Mouse (Mus musculus) liver, embryonic 12.5 days (tissue): ENCODE measurements around the gene Tmem218. TPM values are rescaled to one million over a fixed set of nuclear protein-coding genes. Genes with fewer than 3 reads are reported as not detected.

Experiments used
- ATAC-seq: fragments of 200-750 bp; cut with Nextera tagmentation; 2 replicates; pipeline ENCODE4 v1.8.0; 2017; ENCODE audit warnings: moderate number of reproducible peaks, mild to moderate bottlenecking, moderate library complexity
- H3K27ac ChIP-seq: fragments of 300-500 bp; sonication (generic); 2 replicates; pipeline ENCODE4 v1.5.1; 2016; ENCODE audit warnings: mild to moderate bottlenecking
- H3K27me3 ChIP-seq: fragments of 300-500 bp; sonication (generic); replicated peaks from 2 replicates; pipeline ENCODE4 v1.6.1; 2016; ENCODE audit warnings: mild to moderate bottlenecking, moderate library complexity
- H3K36me3 ChIP-seq: fragments of 300-500 bp; sonication (generic); 2 replicates; pipeline ENCODE4 v1.6.1; 2016; ENCODE audit warnings: mild to moderate bottlenecking, moderate library complexity
- H3K4me1 ChIP-seq: fragments of 300-500 bp; sonication (generic); 2 replicates; pipeline ENCODE4 v1.6.1; 2016
- H3K4me2 ChIP-seq: fragments of 300-500 bp; sonication (generic); 2 replicates; pipeline ENCODE4 v1.6.1; 2016; ENCODE audit warnings: mild to moderate bottlenecking, moderate library complexity
- H3K4me3 ChIP-seq: fragments of 300-500 bp; sonication (generic); 2 replicates; pipeline ENCODE4 v1.5.1; 2016; ENCODE audit warnings: mild to moderate bottlenecking, moderate library complexity
- H3K9ac ChIP-seq: fragments of 300-500 bp; sonication (generic); 2 replicates; pipeline ENCODE4 v1.6.1; 2016; ENCODE audit warnings: mild to moderate bottlenecking, moderate library complexity
- H3K9me3 ChIP-seq: fragments of 300-500 bp; sonication (generic); replicated peaks from 2 replicates; pipeline ENCODE4 v1.6.1; 2016; ENCODE audit warnings: mild to moderate bottlenecking, moderate library complexity
- WGBS: fragments of 180-500 bp; shearing (Covaris S2); methylation state at CpG from one replicate; pipeline ENCODE4 v1.1.7; 2016; ENCODE audit not compliant: insufficient replicate concordance; 5-methylcytosine and 5-hydroxymethylcytosine counted together
- polyA plus RNA-seq: library from polyadenylated mRNA; unstranded; fragments of >200 nt; fragmentation: Nextera tagmentation; extraction: Ambion mirVana; gene quantifications from 2 replicates; pipeline ENCODE4 v1.2.1, GENCODE M21; 2016

The Tmem218 gene
- polyA plus RNA-seq, 1 experiment from 2014 or later: 3.9 TPM

GRCm38 (mm10) chr9:37242764-37243163 lies 34.7 kb downstream of the Tmem218 start:
- 72% methylated on average over 3 of the region's 3 CpGs for WGBS
- H3K36me3 ChIP-seq: no peaks in the 10 kb centered on the region
- ATAC-seq: no peak

GRCm38 (mm10) chr9:37244600-37244999 lies 36.6 kb downstream of the Tmem218 start:
- Histone ChIP-seq H3K4me3 (no peak overlapping the region), H3K27ac (no peak overlapping the region), H3K4me2 (no peak overlapping the region), H3K27me3 (no peaks in the 10 kb centered on the region), H3K36me3 (no peaks in the 10 kb centered on the region), H3K4me1 (no peaks in the 10 kb centered on the region), H3K9me3 (no peaks in the 10 kb centered on the region), H3K9ac (no peak overlapping the region)
- ATAC-seq: no peak
- WGBS: 42% methylated on average over 1 of the region's 1 CpGs

More at GRCm38 (mm10) chr9:37242764-37243163, 34.7 kb downstream of the Tmem218 start:
- no peaks in the 10 kb centered on the region for H3K27me3 ChIP-seq
- H3K27ac ChIP-seq: no peak overlapping the region
- no peaks in the 10 kb centered on the region for H3K4me1 ChIP-seq
- H3K9ac ChIP-seq: no peak overlapping the region
- H3K4me3 ChIP-seq: no peak overlapping the region
- H3K9me3 ChIP-seq: no peaks in the 10 kb centered on the region
- no peak overlapping the region for H3K4me2 ChIP-seq

GRCm38 (mm10) chr9:37245404-37245803 lies 37.4 kb downstream of the Tmem218 start:
- no peaks in the 10 kb centered on the region for H3K27me3 ChIP-seq
- H3K9me3 ChIP-seq: no peaks in the 10 kb centered on the region
- no peak overlapping the region for H3K27ac ChIP-seq
- H3K4me3 ChIP-seq: no peak overlapping the region
- no peak overlapping the region for H3K9ac ChIP-seq
- H3K4me2 ChIP-seq: no peak overlapping the region
- no peaks in the 10 kb centered on the region for H3K36me3 ChIP-seq
- no peak for ATAC-seq
- H3K4me1 ChIP-seq: no peaks in the 10 kb centered on the region
- WGBS: 45% methylated on average over 2 of the region's 2 CpGs

- no peak overlapping the region for H3K9ac ChIP-seq
- no peaks in the 10 kb centered on the region for H3K9me3 ChIP-seq
- H3K27ac ChIP-seq: no peak overlapping the region
- H3K4me2 ChIP-seq: no peak overlapping the region
- no peak overlapping the region for H3K4me3 ChIP-seq
- 75% methylated on average over 1 of the region's 1 CpGs for WGBS
- no peak for ATAC-seq
- H3K36me3 ChIP-seq: no peaks in the 10 kb centered on the region
- no peaks in the 10 kb centered on the region for H3K27me3 ChIP-seq
- H3K4me1 ChIP-seq: no peaks in the 10 kb centered on the region
Observed at GRCm38 (mm10) chr9:37245810-37246209, 37.8 kb downstream of the Tmem218 start.

- no peak for ATAC-seq
- Histone ChIP-seq H3K36me3 (no peaks in the 10 kb centered on the region), H3K27me3 (no peaks in the 10 kb centered on the region), H3K4me2 (no peak overlapping the region), H3K9me3 (no peaks in the 10 kb centered on the region), H3K4me1 (no peaks in the 10 kb centered on the region), H3K4me3 (no peak overlapping the region), H3K27ac (no peak overlapping the region), H3K9ac (no peak overlapping the region)
Observed at GRCm38 (mm10) chr9:37247429-37247828, 39.4 kb downstream of the Tmem218 start.

- Histone ChIP-seq H3K9me3 (no peaks in the 10 kb centered on the region), H3K4me3 (no peak overlapping the region), H3K4me2 (no peak overlapping the region), H3K36me3 (no peaks in the 10 kb centered on the region), H3K27me3 (no peaks in the 10 kb centered on the region), H3K4me1 (no peaks in the 10 kb centered on the region), H3K9ac (no peak overlapping the region), H3K27ac (no peak overlapping the region)
- WGBS: 47% methylated on average over 3 of the region's 3 CpGs
- no peak for ATAC-seq
Observed at GRCm38 (mm10) chr9:37248381-37248906, 40.4 kb downstream of the Tmem218 start.

GRCm38 (mm10) chr9:37249976-37250375 lies 42.0 kb downstream of the Tmem218 start:
- no peak for ATAC-seq
- H3K36me3 ChIP-seq: no peaks in the 10 kb centered on the region
- H3K27me3 ChIP-seq: peaks cover 9% of the 10 kb centered on the region
- no peak overlapping the region for H3K27ac ChIP-seq
- H3K4me1 ChIP-seq: peaks cover 4% of the 10 kb centered on the region; the same call in 1 of the 2 replicates
- H3K4me3 ChIP-seq: no peak overlapping the region
- H3K9ac ChIP-seq: no peak overlapping the region
- H3K4me2 ChIP-seq: no peak overlapping the region
- H3K9me3 ChIP-seq: no peaks in the 10 kb centered on the region
- 80% methylated on average over 3 of the region's 3 CpGs for WGBS

GRCm38 (mm10) chr9:37250631-37251030 lies 42.6 kb downstream of the Tmem218 start:
- H3K36me3 ChIP-seq: no peaks in the 10 kb centered on the region
- no peaks in the 10 kb centered on the region for H3K9me3 ChIP-seq
- ATAC-seq: no peak
- no peak overlapping the region for H3K4me3 ChIP-seq
- no peak overlapping the region for H3K27ac ChIP-seq
- no peak overlapping the region for H3K4me2 ChIP-seq
- peaks cover 8% of the 10 kb centered on the region; the same call in 1 of the 2 replicates for H3K4me1 ChIP-seq
- peaks cover 15% of the 10 kb centered on the region for H3K27me3 ChIP-seq
- no peak overlapping the region for H3K9ac ChIP-seq
- WGBS: 64% methylated on average over 6 of the region's 6 CpGs

- WGBS: 24% methylated on average over 6 of the region's 6 CpGs
- Histone ChIP-seq H3K36me3 (no peaks in the 10 kb centered on the region), H3K4me3 (peak overlapping the region; percentile 44), H3K4me1 (peaks cover 8% of the 10 kb centered on the region; the same call in 1 of the 2 replicates), H3K4me2 (peak overlapping the region; percentile 69), H3K27me3 (peaks cover 26% of the 10 kb centered on the region), H3K9ac (no peak overlapping the region), H3K9me3 (no peaks in the 10 kb centered on the region), H3K27ac (no peak overlapping the region)
- no peak for ATAC-seq
Observed at GRCm38 (mm10) chr9:37254531-37255110, 46.6 kb downstream of the Tmem218 start.

- ATAC-seq: peak; percentile 75
- H3K9me3 ChIP-seq: no peaks in the 10 kb centered on the region
- WGBS: 1% methylated on average over 38 of the region's 38 CpGs
- H3K36me3 ChIP-seq: no peaks in the 10 kb centered on the region
- peak within 1 kb of the TSS; percentile 33; the same call in 1 of the 2 replicates for H3K9ac ChIP-seq
- peak within 1 kb of the TSS; percentile 44 for H3K4me3 ChIP-seq
- H3K4me1 ChIP-seq: peaks cover 8% of the 10 kb centered on the region; the same call in 1 of the 2 replicates
- H3K27ac ChIP-seq: no peak within 1 kb of the TSS
- peaks cover 26% of the 10 kb centered on the region for H3K27me3 ChIP-seq
- peak within 1 kb of the TSS; percentile 69 for H3K4me2 ChIP-seq
Observed at GRCm38 (mm10) chr9:37255149-37255888, 47.3 kb downstream of the Tmem218 start, which contains the start of gene Slc37a2. Slc37a2 (minus strand) TSS chr9:37255738.

- Histone ChIP-seq H3K36me3 (no peaks in the 10 kb centered on the region), H3K27me3 (peaks cover 26% of the 10 kb centered on the region), H3K27ac (no peak overlapping the region), H3K4me3 (peak overlapping the region; percentile 44), H3K9ac (no peak overlapping the region), H3K9me3 (no peaks in the 10 kb centered on the region), H3K4me1 (peaks cover 8% of the 10 kb centered on the region; the same call in 1 of the 2 replicates), H3K4me2 (peak overlapping the region; percentile 69)
- ATAC-seq: no peak
- WGBS: 27% methylated on average over 7 of the region's 7 CpGs
Observed at GRCm38 (mm10) chr9:37255889-37256225, 47.8 kb downstream of the Tmem218 start.

GRCm38 (mm10) chr9:37266622-37267021 lies 58.6 kb downstream of the Tmem218 start:
- no peak overlapping the region for H3K9ac ChIP-seq
- no peak overlapping the region for H3K4me3 ChIP-seq
- H3K27ac ChIP-seq: no peak overlapping the region
- no peaks in the 10 kb centered on the region for H3K27me3 ChIP-seq
- H3K36me3 ChIP-seq: no peaks in the 10 kb centered on the region
- no peak for ATAC-seq
- H3K4me2 ChIP-seq: no peak overlapping the region
- H3K4me1 ChIP-seq: no peaks in the 10 kb centered on the region
- 65% methylated on average over 2 of the region's 2 CpGs for WGBS
- H3K9me3 ChIP-seq: no peaks in the 10 kb centered on the region
